Mouse (Mus musculus) brain, embryonic 14.5 days (tissue): ENCODE data around the gene Gm10563. TPM values are rescaled to one million over a fixed set of nuclear protein-coding genes. Genes with fewer than 3 reads are reported as not detected.
"Not testable (repeated sequence)": the region's sequence is repeated elsewhere in the genome, so short reads cannot be mapped to it uniquely, and the experiment has no call there.

ENCODE experiments used
- DNase-seq: peaks from one replicate; pipeline ENCODE4 v3.0.0-alpha.2; 2011; ENCODE audit warnings: low read depth
- CTCF ChIP-seq: fragments of 200-500 bp; IDR thresholded peaks from 2 replicates; pipeline ENCODE4 v1.5.1; 2012; ENCODE audit warnings: inconsistent platforms, mild to moderate bottlenecking, moderate library complexity, borderline replicate concordance; ENCODE audit not compliant: insufficient read depth, insufficient read length; ENCODE audit errors: extremely low read depth
- POLR2A ChIP-seq: fragments of 200-500 bp; IDR thresholded peaks from 2 replicates; pipeline ENCODE4 v1.6.1; 2012; ENCODE audit warnings: mild to moderate bottlenecking, inconsistent platforms, borderline replicate concordance; ENCODE audit not compliant: poor library complexity, insufficient read depth, insufficient read length, severe bottlenecking; ENCODE audit errors: extremely low read depth
- polyA plus RNA-seq: library from polyadenylated mRNA; depleted of rRNA; stranded (reverse); fragments of >200 nt; gene quantifications from 2 replicates; pipeline ENCODE4 v1.2.3, GENCODE M21; 2012

Gm10563 gene
- polyA plus RNA-seq, 1 experiment, result not detected

GRCm38 (mm10) chr4:155582279-155582905 is 62.8 kb downstream of the Gm10563 start:
- TF ChIP-seq CTCF (no peak), POLR2A (no peak)

DNA sequence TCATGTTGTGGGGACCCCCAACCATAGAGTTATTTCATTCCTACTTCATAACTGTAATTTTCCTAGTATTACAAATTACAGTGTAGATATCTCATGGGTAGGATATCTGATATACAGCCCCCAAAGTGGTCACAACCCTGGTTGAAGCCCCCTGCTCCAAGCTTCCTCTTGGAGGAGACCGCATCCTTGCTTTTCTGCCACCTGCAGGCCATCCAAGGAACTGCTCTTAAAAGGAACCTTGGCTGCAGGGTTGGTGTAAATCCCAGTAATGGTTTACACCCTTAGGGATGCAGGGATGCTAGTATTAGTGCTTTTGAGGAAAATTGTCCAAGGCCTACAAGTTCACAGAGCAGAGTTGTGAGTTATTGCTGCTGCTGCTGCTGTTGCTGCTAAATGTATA is 64.8 kb downstream of the Gm10563 start:
- peak; percentile 60 for DNase-seq
- TF ChIP-seq CTCF (peak; percentile 89), POLR2A (no peak)

More at GRCm38 (mm10) chr4:155582279-155582905, 62.8 kb downstream of the Gm10563 start:
- no peak for DNase-seq

GRCm38 (mm10) chr4:155578336-155579125 is 66.7 kb downstream of the Gm10563 start:
- TF ChIP-seq POLR2A (no peak), CTCF (no peak)
- DNase-seq, result no peak

- DNase-seq, result no peak
- TF ChIP-seq POLR2A (no peak), CTCF (no peak)
These were observed 67.5 kb downstream of the Gm10563 start for GRCm38 (mm10) chr4:155577741-155578140.

DNA sequence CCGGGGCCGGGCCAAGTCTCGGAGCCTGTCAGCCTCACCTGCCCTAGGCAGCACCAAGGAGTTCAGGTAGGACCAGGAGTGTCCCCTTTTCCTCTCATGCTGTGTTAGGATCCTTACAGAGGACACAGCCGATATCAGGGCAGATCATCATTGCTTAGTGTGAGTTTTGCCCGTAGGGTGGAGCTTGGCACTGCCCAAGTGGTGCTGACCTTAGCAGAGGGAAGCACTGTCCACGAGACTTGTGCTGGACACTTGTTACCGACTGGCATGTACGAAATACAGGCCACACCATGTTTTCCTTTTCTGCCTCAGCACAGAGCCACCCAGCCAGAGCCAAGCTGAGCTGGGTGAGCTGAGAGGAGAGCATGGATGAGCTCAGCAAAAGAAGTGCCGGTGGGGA is 68.1 kb downstream of the Gm10563 start:
- TF ChIP-seq CTCF (no peak), POLR2A (no peak)
- DNase-seq, result no peak

DNA sequence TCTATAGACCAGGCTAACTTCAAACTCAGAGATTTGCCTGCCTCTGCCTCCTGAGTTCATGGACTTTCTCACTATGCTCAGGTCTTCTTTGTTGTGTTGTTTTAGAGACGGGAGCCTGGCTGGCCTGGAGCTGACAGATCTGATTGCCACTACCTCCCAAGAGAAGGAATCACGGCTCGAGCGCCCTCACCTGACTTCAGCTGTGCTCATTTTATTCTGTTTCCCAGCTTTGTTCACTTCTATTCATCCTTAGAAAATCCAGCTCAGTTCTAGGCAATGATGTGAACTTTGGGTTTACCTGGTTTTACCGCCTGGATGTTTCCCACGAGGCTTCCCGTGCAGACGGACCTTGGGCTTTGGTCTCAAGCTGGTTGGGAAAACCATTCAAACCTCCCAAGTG is 69.7 kb downstream of the Gm10563 start:
- no peak for DNase-seq
- TF ChIP-seq POLR2A (no peak), CTCF (no peak)

- no peak for DNase-seq
- TF ChIP-seq CTCF, result no peak
These were observed 70.3 kb downstream of the Gm10563 start for GRCm38 (mm10) chr4:155574931-155575330.

DNA sequence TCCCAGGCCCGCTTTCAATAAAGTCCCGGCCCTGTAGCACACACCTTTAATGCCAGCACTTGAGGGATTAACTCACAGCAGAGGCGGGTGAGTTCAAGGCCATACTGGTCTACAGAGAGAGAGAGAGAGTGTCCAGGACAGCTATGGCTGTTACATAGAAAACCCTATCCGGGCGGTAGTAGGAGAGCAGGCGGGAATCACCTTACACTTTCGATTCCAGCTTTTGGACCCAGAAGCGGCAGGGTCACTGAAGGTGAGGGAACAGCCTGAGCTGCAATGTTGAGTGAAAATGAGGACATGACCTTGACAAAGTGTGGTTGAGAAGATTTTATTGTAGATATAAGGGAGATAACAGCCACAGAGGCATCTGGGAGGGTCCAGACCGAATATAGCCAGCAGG is 71.3 kb downstream of the Gm10563 start:
- DNase-seq, result no peak
- TF ChIP-seq CTCF, result no peak
- TF ChIP-seq POLR2A, result no peak

DNA sequence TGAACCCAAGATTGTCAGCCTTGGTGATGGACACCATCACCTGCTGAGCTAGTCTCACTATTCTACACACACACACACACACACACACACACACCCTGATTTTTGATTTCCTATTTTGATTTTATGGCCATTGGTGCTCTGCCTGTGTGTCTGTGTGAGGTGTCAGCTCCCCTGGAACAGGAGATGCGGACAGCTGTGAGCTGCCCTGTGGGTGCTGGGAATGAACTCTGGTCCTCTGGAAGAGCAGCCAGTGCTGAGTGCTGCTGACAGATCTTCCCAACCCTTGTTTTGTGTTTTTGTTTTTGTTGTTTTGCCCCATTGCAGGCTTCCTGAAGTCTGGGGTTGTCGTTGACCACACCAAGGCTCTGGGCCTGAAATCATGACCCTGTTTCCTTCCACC is 72.1 kb downstream of the Gm10563 start:
- no peak for DNase-seq
- TF ChIP-seq CTCF, result no peak
- no peak for TF ChIP-seq POLR2A

GRCm38 (mm10) chr4:155571442-155571841 is 73.8 kb downstream of the Gm10563 start:
- TF ChIP-seq POLR2A (no peak), CTCF (no peak)
- no peak for DNase-seq

DNA sequence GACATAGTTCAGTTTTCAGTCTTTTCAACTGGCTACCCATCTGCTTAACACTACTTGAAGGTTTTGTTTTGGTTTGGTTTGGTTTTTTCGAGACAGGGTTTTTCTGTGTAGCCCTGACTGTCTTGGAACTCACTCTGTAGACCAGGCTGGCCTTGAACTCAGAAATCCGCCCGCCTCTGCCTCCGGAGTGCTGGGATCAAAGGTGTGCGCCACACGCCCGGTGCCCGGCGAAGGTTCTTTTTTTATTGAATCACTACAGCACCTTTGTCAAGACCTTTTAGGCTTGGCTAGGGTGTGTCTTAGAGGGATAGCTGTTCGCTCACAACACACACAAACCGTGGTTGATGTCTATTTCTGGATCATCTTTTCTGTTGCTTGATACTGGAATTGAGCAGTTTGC is 74.9 kb downstream of the Gm10563 start:
- DNase-seq, result not testable (repeated sequence)

DNA sequence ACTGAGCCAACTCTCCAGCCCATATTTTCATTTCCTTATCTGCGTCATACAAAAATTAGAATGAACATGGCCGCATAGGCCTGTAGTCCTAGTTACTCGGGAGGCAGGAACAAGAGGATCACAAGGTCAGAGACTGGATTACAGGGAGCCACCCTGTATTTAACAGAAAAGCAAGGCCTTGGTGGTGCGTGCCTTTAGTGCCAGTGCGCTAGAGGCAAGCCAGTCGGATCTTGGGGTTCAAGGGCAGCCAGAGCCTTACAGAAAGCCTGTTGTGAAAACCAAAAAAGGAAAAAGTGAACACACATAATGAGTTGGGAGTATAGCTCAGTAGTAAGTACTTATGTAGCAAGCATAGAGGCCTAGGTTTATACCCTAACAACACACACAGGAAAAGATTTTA is 75.4 kb downstream of the Gm10563 start:
- TF ChIP-seq POLR2A (no peak), CTCF (no peak)

GRCm38 (mm10) chr4:155568632-155569370 is 76.4 kb downstream of the Gm10563 start:
- no peak for DNase-seq
- TF ChIP-seq POLR2A, result no peak
- no peak for TF ChIP-seq CTCF

More for the DNA sequence above, 75.4 kb downstream of the Gm10563 start:
- DNase-seq, result no peak
